Mouse (Mus musculus) neural tube, embryonic 12.5 days (tissue): Measurements from ENCODE around the gene 5730409E04Rik. TPM values are rescaled to one million over a fixed set of nuclear protein-coding genes. Genes with fewer than 3 reads are reported as not detected.

Source experiments
- ATAC-seq: fragments of 200-750 bp; cut with Nextera tagmentation; 2 replicates; pipeline ENCODE4 v1.8.0; 2017; ENCODE audit warnings: low read depth, mild to moderate bottlenecking, moderate TSS enrichment, moderate library complexity; ENCODE audit not compliant: low FRiP score
- H3K27ac ChIP-seq: fragments of 300-500 bp; sonication (generic); 2 replicates; pipeline ENCODE4 v1.5.1; 2016
- H3K27me3 ChIP-seq: fragments of 300-500 bp; sonication (generic); replicated peaks from 2 replicates; pipeline ENCODE4 v1.6.1; 2016; ENCODE audit warnings: mild to moderate bottlenecking
- H3K36me3 ChIP-seq: fragments of 300-500 bp; sonication (generic); 2 replicates; pipeline ENCODE4 v1.6.1; 2016; ENCODE audit warnings: mild to moderate bottlenecking
- H3K4me1 ChIP-seq: fragments of 300-500 bp; sonication (generic); 2 replicates; pipeline ENCODE4 v1.6.1; 2016
- H3K4me2 ChIP-seq: fragments of 300-500 bp; sonication (generic); replicated peaks from 2 replicates; pipeline ENCODE4 v1.6.1; 2016; ENCODE audit warnings: mild to moderate bottlenecking
- H3K4me3 ChIP-seq: fragments of 300-500 bp; sonication (generic); 2 replicates; pipeline ENCODE4 v1.5.1; 2016
- H3K9ac ChIP-seq: fragments of 300-500 bp; sonication (generic); 2 replicates; pipeline ENCODE4 v1.6.1; 2016; ENCODE audit warnings: mild to moderate bottlenecking
- H3K9me3 ChIP-seq: fragments of 300-500 bp; sonication (generic); 2 replicates; pipeline ENCODE4 v1.6.1; 2016; ENCODE audit warnings: mild to moderate bottlenecking
- WGBS: fragments of 180-500 bp; shearing (Covaris S2); methylation state at CpG from one replicate; pipeline ENCODE4 v1.1.7; 2016; 5-methylcytosine and 5-hydroxymethylcytosine counted together
- polyA plus RNA-seq: library from polyadenylated mRNA; unstranded; fragments of >200 nt; fragmentation: Nextera tagmentation; extraction: Ambion mirVana; gene quantifications from 2 replicates; pipeline ENCODE4 v1.2.1, GENCODE M21; 2016

5730409E04Rik gene
- polyA plus RNA-seq: 2.2 and 3.9 TPM in 2 replicates

DNA sequence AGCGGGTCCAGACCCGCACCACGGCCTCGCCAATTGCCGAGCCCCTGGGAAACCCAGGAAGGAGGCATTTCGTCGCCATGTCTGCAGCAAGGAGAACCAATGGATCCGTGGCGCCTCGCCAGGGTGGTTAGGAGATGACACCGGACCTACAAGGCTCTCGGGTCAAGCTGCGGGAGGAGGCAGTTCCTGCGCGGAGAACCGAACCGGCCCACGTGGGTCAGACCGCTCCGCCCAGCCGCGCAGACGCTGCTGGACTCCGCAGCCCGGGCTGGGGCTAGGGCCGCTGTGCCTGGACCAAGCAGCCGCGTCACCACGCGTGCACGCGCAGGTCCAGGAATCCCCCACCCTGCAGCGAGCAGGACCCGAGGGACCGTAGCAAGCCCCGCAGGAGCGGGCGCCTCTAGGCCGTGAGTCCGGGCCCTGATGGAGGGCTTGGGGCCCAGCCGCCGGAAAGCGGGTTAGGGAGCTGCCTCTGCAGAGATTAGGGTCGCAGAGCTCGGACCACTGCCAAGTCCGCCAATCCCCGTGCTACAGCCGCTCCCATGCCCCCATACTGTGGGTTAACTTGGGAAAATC lies at the start of gene 5730409E04Rik:
5730409E04Rik (plus strand) TSS at position 213 of the 576 bp plus-strand sequence.
- Histone ChIP-seq H3K4me3 (peak within 1 kb of the TSS; percentile 55), H3K27me3 (peaks cover 10% of the 10 kb centered on the region; the same call in 1 of the 2 replicates), H3K9ac (peak within 1 kb of the TSS; percentile 80), H3K9me3 (no peaks in the 10 kb centered on the region), H3K27ac (no peak within 1 kb of the TSS), H3K4me2 (peak within 1 kb of the TSS; percentile 91), H3K4me1 (peaks cover 8% of the 10 kb centered on the region; the same call in 1 of the 2 replicates), H3K36me3 (no peaks in the 10 kb centered on the region)
- WGBS: 2% methylated on average over 48 of the region's 48 CpGs
- ATAC-seq: peak; percentile 84

GRCm38 (mm10) chr4:126563798-126564197 lies 45.8 kb upstream of the 5730409E04Rik start:
- no peaks in the 10 kb centered on the region for H3K9me3 ChIP-seq
- no peaks in the 10 kb centered on the region for H3K4me1 ChIP-seq
- H3K27ac ChIP-seq: no peak overlapping the region
- H3K27me3 ChIP-seq: no peaks in the 10 kb centered on the region
- 94% methylated on average over 6 of the region's 6 CpGs for WGBS
- no peak overlapping the region for H3K4me3 ChIP-seq
- no peak overlapping the region for H3K9ac ChIP-seq
- H3K4me2 ChIP-seq: no peak overlapping the region
- no peak for ATAC-seq
- H3K36me3 ChIP-seq: peaks cover 56% of the 10 kb centered on the region

DNA sequence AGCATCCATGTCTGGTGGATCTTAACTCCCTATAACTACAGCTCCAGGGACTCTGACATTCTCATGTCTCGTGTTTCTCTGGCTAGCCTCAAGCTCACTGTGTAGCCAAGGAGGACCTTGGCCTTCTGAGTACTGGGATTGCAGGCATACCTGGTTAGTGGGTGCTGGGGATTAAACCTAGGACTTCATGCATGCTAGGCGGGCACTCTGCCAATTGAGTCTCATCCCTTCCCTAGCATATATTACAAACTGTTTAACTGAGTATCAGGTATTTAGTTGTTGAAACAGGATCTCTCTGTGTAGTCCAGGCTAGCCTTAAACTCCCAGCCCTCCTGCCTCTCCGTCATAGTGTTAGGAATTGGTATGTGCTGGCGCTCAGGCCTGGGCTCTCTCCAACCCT lies 42.4 kb upstream of the 5730409E04Rik start:
- no peak overlapping the region for H3K4me3 ChIP-seq
- no peak overlapping the region for H3K27ac ChIP-seq
- no peak for ATAC-seq
- H3K4me1 ChIP-seq: no peaks in the 10 kb centered on the region
- 93% methylated on average over 4 of the region's 4 CpGs for WGBS
- H3K27me3 ChIP-seq: no peaks in the 10 kb centered on the region
- H3K4me2 ChIP-seq: no peak overlapping the region
- peaks cover 54% of the 10 kb centered on the region for H3K36me3 ChIP-seq
- H3K9ac ChIP-seq: no peak overlapping the region
- no peaks in the 10 kb centered on the region for H3K9me3 ChIP-seq

- no peak overlapping the region for H3K27ac ChIP-seq
- no peak overlapping the region for H3K4me3 ChIP-seq
- H3K36me3 ChIP-seq: peaks cover 69% of the 10 kb centered on the region
- no peaks in the 10 kb centered on the region for H3K9me3 ChIP-seq
- no peaks in the 10 kb centered on the region for H3K27me3 ChIP-seq
- 92% methylated on average over 3 of the region's 3 CpGs for WGBS
- no peaks in the 10 kb centered on the region for H3K4me1 ChIP-seq
- no peak for ATAC-seq
- H3K4me2 ChIP-seq: no peak overlapping the region
- H3K9ac ChIP-seq: no peak overlapping the region
Observed at GRCm38 (mm10) chr4:126569783-126570182, 39.8 kb upstream of the 5730409E04Rik start.

DNA sequence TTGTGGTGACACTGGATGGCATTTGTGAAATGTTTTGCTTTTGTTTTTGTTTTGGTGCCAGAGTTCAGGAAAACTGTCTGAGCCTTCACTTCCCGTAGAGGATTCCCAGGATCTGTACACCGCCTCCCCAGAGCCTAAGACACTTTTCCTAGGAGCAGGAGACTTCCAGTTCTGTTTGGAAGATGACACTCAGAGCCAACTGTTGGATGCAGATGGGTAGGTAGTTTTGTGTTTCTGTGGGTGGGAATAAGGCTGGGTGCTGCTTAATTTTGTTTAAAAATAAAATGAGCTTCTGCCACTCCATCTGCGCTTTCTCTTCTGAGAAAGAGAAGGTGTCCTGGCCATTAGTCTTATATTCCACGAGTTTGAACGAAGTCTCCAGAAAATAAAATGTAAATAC lies 33.3 kb upstream of the 5730409E04Rik start:
- 98% methylated on average over 5 of the region's 5 CpGs for WGBS
- Histone ChIP-seq H3K4me3 (no peak overlapping the region), H3K9me3 (no peaks in the 10 kb centered on the region), H3K4me1 (no peaks in the 10 kb centered on the region), H3K36me3 (peaks cover 97% of the 10 kb centered on the region), H3K27ac (no peak overlapping the region), H3K4me2 (no peak overlapping the region), H3K9ac (no peak overlapping the region), H3K27me3 (no peaks in the 10 kb centered on the region)
- no peak for ATAC-seq

DNA sequence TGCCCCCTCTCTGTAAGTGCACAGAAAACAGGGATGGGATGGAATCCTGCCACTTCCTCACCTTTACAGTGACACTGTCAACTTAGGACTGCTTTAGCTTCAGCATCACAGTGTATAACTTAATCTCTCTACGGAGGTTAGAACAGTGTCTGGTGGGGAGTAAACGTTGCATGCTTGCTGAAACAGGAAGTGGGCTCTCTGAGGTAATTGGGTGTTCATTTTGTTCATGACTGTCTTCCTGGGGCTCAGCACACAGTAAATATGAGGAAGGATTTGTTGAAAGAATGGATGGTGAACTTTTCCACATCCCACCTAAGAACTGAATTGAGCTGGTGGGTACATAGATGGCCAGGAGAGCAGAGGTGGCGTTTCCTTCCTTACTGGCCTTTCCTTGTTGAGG lies 31.7 kb upstream of the 5730409E04Rik start:
- no peak for ATAC-seq
- Histone ChIP-seq H3K4me1 (no peaks in the 10 kb centered on the region), H3K9me3 (no peaks in the 10 kb centered on the region), H3K4me2 (no peak overlapping the region), H3K36me3 (peaks cover 89% of the 10 kb centered on the region), H3K4me3 (no peak overlapping the region), H3K27ac (no peak overlapping the region), H3K27me3 (no peaks in the 10 kb centered on the region), H3K9ac (no peak overlapping the region)
- WGBS: 93% methylated on average over 3 of the region's 3 CpGs

DNA sequence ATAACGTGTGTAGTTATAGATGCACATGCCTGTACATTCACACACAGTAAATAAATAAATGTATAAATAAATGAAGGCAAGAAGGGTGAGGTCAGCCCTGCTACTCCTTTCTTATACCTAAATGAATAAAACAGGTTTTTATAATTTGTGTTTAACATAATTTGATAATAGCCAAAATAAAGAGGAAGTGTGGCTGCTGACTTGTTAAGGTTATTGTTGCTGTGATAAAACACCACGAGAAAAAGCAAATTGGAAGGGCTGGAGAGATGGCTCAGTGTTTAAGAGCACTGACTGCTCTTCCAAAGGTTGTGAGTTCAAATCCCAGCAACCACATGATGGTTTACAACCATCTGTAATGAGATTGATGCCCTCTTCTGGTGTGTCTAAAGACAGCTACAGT lies 30.5 kb upstream of the 5730409E04Rik start:
- ATAC-seq: no peak
- Histone ChIP-seq H3K4me3 (no peak overlapping the region), H3K4me1 (no peaks in the 10 kb centered on the region), H3K9me3 (no peaks in the 10 kb centered on the region), H3K27ac (no peak overlapping the region), H3K9ac (no peak overlapping the region), H3K27me3 (no peaks in the 10 kb centered on the region), H3K36me3 (peaks cover 87% of the 10 kb centered on the region), H3K4me2 (no peak overlapping the region)
- WGBS: 95% methylated on average over 2 of the region's 2 CpGs

DNA sequence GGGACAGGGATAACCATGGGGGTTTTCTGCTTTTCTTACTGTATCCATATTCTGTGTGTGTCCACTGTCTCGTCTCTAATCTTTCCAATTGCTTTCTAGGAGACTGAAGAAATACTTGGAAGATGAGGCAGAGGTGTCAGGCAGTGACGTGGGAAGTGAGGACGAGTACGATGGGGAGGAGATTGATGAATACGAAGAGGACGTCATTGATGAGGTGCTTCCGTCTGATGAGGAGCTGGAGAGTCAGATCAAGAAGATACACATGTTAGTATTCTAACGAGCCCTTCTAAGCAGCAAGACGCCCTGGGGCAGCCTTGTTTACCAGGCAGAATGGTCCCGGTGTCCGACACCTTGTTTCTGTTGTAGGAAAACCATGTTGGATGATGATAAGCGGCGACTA lies 23.9 kb upstream of the 5730409E04Rik start:
- Histone ChIP-seq H3K4me1 (no peaks in the 10 kb centered on the region), H3K36me3 (peaks cover 64% of the 10 kb centered on the region), H3K9me3 (no peaks in the 10 kb centered on the region), H3K27me3 (no peaks in the 10 kb centered on the region), H3K4me2 (no peak overlapping the region), H3K27ac (no peak overlapping the region), H3K9ac (no peak overlapping the region), H3K4me3 (no peak overlapping the region)
- WGBS: 98% methylated on average over 13 of the region's 13 CpGs
- no peak for ATAC-seq

- 89% methylated on average over 6 of the region's 6 CpGs for WGBS
- Histone ChIP-seq H3K27me3 (no peaks in the 10 kb centered on the region), H3K9me3 (no peaks in the 10 kb centered on the region), H3K36me3 (peaks cover 39% of the 10 kb centered on the region), H3K4me3 (no peak overlapping the region), H3K4me1 (no peaks in the 10 kb centered on the region), H3K27ac (no peak overlapping the region), H3K9ac (no peak overlapping the region), H3K4me2 (no peak overlapping the region)
- no peak for ATAC-seq
Observed at GRCm38 (mm10) chr4:126592039-126592438, 17.6 kb upstream of the 5730409E04Rik start.

DNA sequence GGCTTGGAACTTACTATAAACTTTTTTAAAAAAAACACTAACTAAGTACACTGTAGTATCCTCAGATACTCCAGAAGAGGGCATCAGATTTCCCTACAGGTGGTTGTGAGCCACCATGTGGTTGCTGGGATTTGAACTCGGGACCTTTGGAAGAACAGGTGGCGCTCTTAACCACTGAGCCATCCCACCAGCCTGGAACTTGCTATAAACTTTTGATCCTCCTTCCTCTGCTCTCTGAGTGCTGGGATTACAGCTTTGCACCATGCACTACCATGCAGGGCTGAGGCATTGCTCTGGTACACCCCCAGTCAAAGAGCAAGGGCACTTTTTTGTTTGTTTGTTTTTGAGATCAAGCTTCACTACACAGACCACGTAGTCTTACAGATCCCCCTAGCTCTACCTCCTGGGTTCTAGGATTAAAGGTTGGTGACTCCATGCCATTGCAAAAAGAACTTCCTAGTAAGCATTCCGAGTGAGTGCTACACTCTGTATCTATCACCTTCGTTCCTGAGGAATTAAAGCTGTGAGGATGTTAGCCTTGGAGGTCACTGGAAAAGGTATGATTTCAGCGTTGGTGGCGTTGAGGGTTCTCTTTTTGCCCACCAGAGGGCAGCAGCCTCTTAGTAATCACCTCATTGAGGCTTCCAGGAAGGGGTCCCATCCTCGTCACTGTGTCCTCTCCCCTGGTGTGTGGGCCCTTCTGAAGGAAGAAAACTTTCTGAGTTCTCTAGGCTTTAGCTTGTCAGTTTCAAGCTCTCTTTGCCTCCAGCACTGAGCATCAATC lies 9.5 kb upstream of the 5730409E04Rik start:
- no peak overlapping the region for H3K4me2 ChIP-seq
- no peaks in the 10 kb centered on the region for H3K9me3 ChIP-seq
- no peak for ATAC-seq

DNA sequence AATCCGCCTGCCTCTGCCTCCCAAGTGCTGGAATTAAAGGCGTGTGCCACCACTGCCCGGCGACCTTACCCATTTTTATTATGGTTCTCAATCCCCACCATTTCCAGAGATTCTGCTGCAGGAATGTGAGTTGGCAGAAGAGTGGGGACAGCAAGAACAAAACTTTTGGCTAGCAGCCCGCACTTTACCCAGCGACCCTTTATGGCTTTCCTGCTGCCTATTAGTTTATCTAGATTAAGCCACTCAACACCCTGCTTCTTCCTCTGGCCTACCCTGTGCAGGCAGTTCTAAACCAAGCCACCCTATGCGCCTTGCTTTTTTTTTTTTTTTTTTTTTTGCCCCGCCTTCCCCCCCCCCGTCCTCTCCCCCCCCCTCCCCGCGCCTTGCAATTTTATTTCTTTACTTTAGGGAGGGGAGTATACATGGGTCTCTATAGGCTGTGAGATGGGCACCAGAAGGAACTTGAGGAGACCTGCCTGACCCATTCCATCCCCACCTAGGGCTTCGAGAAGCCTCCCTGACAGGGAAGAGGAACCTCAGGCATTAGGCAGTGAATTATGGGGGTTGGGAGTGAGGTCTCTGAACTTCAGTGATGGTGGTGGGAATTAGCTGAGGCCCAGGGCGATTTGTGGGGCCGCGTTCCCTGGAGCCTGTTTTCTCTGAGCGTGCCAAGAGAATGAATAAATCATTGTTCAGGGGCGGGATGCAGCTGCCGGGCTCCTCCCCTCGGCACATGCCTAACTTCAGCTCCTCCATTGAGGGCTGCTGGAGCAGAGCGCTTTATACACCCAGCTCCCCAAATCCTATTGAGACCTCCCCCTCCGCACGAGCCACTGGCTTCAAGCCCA lies 7.8 kb upstream of the 5730409E04Rik start:
- H3K27ac ChIP-seq: no peak overlapping the region
- H3K9ac ChIP-seq: no peak overlapping the region

More for the DNA sequence above, 9.5 kb upstream of the 5730409E04Rik start:
- Histone ChIP-seq H3K36me3 (no peaks in the 10 kb centered on the region), H3K9ac (no peak overlapping the region), H3K27me3 (peaks cover 4% of the 10 kb centered on the region; the same call in 1 of the 2 replicates), H3K4me1 (peaks cover 9% of the 10 kb centered on the region), H3K4me3 (no peak overlapping the region), H3K27ac (no peak overlapping the region)
- WGBS: 33% methylated on average over 8 of the region's 8 CpGs

GRCm38 (mm10) chr4:126602445-126602762 lies 7.2 kb upstream of the 5730409E04Rik start:
- H3K27ac ChIP-seq: no peak overlapping the region

More for the DNA sequence above, 7.8 kb upstream of the 5730409E04Rik start:
- Histone ChIP-seq H3K4me2 (peak overlapping the region; percentile 48), H3K9me3 (no peaks in the 10 kb centered on the region), H3K36me3 (no peaks in the 10 kb centered on the region), H3K27me3 (peaks cover 14% of the 10 kb centered on the region; the same call in 1 of the 2 replicates), H3K4me3 (0 out of 2 replicates have a peak overlapping the region, but pooled peaks have one; percentile 7), H3K4me1 (peaks cover 9% of the 10 kb centered on the region)
- 28% methylated on average over 20 of the region's 22 CpGs for WGBS
- peak; percentile 88 for ATAC-seq

More at GRCm38 (mm10) chr4:126602445-126602762, 7.2 kb upstream of the 5730409E04Rik start:
- H3K9me3 ChIP-seq: no peaks in the 10 kb centered on the region
- peaks cover 14% of the 10 kb centered on the region; the same call in 1 of the 2 replicates for H3K27me3 ChIP-seq
- ATAC-seq: peak; percentile 72; the same call in 1 of the 2 replicates
- H3K4me1 ChIP-seq: peaks cover 9% of the 10 kb centered on the region
- H3K36me3 ChIP-seq: no peaks in the 10 kb centered on the region
- H3K4me3 ChIP-seq: 0 out of 2 replicates have a peak overlapping the region, but pooled peaks have one; percentile 7
- WGBS: 6% methylated on average over 6 of the region's 6 CpGs
- no peak overlapping the region for H3K9ac ChIP-seq
- H3K4me2 ChIP-seq: peak overlapping the region; percentile 48
